Mouse (Mus musculus) G1E (cell line): ENCODE data around the gene Abl1. TPM values are rescaled to one million over a fixed set of nuclear protein-coding genes. Genes with fewer than 3 reads are reported as not detected.

ENCODE experiments used
- ATAC-seq: 2 replicates; pipeline ENCODE4 v1.8.0; 2016; ENCODE audit warnings: mild to moderate bottlenecking; ENCODE audit not compliant: insufficient number of reproducible peaks, poor library complexity, low FRiP score, severe bottlenecking; ENCODE audit errors: extremely low read depth
- DNase-seq: peaks from one replicate; pipeline ENCODE4 v3.0.0; 2012; ENCODE audit warnings: low spot score
- H3K27me3 ChIP-seq: 2 replicates; pipeline ENCODE4 v1.6.1; 2012; ENCODE audit warnings: mild to moderate bottlenecking, low read length, inconsistent platforms; ENCODE audit not compliant: insufficient read depth
- H3K36me3 ChIP-seq: replicated peaks from 2 replicates; pipeline ENCODE3; 2012; ENCODE audit warnings: mild to moderate bottlenecking, inconsistent platforms
- H3K4me1 ChIP-seq: 2 replicates; pipeline ENCODE4 v1.6.1; 2012; ENCODE audit warnings: low read depth, low read length, inconsistent platforms, mixed read lengths; ENCODE audit not compliant: insufficient read depth
- H3K4me3 ChIP-seq: 2 replicates; pipeline ENCODE4 v1.5.1; 2012; ENCODE audit warnings: low read depth, mild to moderate bottlenecking, inconsistent platforms, low read length, moderate library complexity, mixed read lengths
- H3K9me3 ChIP-seq: replicated peaks from 2 replicates; pipeline ENCODE4 v1.6.1; 2012; ENCODE audit warnings: inconsistent platforms
- CTCF ChIP-seq: IDR thresholded peaks from 2 replicates; pipeline ENCODE4 v1.5.1; 2012; ENCODE audit warnings: low read depth, low read length, inconsistent platforms, mixed read lengths
- GATA1 ChIP-seq: IDR thresholded peaks from 2 replicates; pipeline ENCODE4 v1.6.1; 2012; ENCODE audit warnings: borderline replicate concordance, low read length, inconsistent platforms, mixed read lengths
- GATA2 ChIP-seq: IDR thresholded peaks from 2 replicates; pipeline ENCODE4 v1.6.1; 2012; ENCODE audit warnings: low read depth, low read length, inconsistent platforms, borderline replicate concordance
- POLR2AphosphoS5 ChIP-seq: IDR thresholded peaks from 2 replicates; pipeline ENCODE4 v1.6.1; 2012; ENCODE audit warnings: low read depth, low read length, inconsistent platforms; ENCODE audit not compliant: insufficient replicate concordance
- TAL1 ChIP-seq: conservative IDR thresholded peaks from 2 replicates; pipeline ENCODE4 v1.6.1; 2012; ENCODE audit warnings: low read depth, low read length, inconsistent platforms, mixed read lengths
- polyA plus RNA-seq: library from polyadenylated mRNA; stranded (reverse); fragments of >175 nt; gene quantifications from 2 replicates; pipeline ENCODE4 v1.2.3, GENCODE M21; 2012
- total RNA-seq, 2 experiments: library from RNA; stranded (forward) in 1 of 2; stranded (reverse) in 1 of 2; fragments of 200-1000 nt in 1 of 2; fragments of >200 nt in 1 of 2; fragmentation: Nextera tagmentation in 1 of 2; gene quantifications; 2 replicates each; pipeline ENCODE4 v1.2.3; 2014 to 2017

Gene Abl1
- total and polyA plus RNA-seq, 3 experiments: 22.3 to 66.4 (median 58.4) TPM

DNA sequence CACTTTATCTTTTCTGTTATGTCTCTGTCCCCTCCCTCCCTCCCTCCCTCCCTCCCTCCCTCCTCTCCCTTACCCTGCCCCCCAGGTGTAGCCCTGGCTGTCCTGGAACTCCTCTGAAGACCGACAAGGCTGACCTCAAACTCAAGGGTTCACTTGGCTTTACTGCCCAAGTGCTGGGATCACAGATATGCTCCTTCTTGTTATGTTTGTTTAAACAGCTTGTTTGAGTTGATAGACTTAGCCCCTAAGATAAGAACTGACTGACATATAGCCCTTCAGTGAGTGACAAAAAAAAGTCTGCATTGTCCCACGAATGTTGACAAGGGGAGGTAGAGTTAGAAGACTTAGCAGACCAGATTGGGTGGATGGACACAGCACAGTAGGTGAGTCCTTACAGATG is 18.4 kb downstream of the Abl1 start:
- Histone ChIP-seq H3K27me3 (no peaks in the 10 kb centered on the region), H3K36me3 (peaks cover 63% of the 10 kb centered on the region), H3K4me1 (peaks cover 2% of the 10 kb centered on the region; the same call in 1 of the 2 replicates), H3K4me3 (no peak overlapping the region), H3K9me3 (no peaks in the 10 kb centered on the region)
- TF ChIP-seq TAL1 (no peak), GATA1 (no peak), GATA2 (no peak), CTCF (no peak), POLR2AphosphoS5 (no peak)
- DNase-seq (no peak), ATAC-seq (no peak; the same call in 1 of the 2 replicates)

DNA sequence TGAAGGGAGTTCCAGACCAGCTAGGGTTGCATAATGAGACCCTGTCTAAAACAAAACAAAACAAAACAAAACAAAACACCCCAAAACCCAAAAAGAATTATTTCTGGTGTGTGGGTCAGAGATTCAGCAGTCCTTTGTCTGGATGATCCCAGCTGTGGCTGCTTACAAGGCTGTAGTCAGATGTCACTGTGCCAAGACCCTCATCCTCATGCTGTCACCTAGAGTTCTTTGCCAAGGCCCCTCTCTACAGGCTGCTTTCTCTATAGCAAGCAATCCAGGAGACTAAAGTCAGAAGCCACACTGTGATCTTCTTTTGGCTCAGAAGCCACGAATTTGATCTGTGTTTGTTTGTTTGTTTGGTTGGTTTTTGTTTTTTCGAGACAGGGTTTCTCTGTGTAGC is 24.5 kb downstream of the Abl1 start:
- Histone ChIP-seq H3K4me1 (peaks cover 5% of the 10 kb centered on the region), H3K36me3 (peaks cover 71% of the 10 kb centered on the region), H3K4me3 (no peak overlapping the region), H3K27me3 (no peaks in the 10 kb centered on the region), H3K9me3 (no peaks in the 10 kb centered on the region)
- ATAC-seq (no peak), DNase-seq (no peak)
- TF ChIP-seq TAL1: no peak
- no peak for TF ChIP-seq POLR2AphosphoS5
- no peak for TF ChIP-seq GATA1
- no peak for TF ChIP-seq GATA2
- no peak for TF ChIP-seq CTCF

DNA sequence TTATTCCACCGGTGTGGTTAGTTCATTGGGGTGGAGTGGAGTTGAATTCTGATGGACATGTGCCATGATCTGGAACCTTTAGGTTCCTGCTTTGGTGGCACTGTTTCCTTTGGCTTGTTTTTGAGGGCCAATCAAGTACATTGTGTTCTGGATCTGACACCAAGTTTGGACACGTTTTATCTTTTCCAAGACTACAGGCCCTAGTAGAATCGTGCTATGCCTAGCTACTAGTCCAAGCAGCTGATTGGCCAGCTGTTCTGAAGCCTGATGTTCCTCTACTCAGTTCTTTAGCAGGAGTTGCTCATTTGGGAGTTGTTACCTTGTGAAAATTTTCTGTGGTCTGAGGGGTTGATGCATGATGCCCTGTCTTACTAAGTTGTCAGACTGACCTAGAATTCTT is 25.6 kb downstream of the Abl1 start:
- ATAC-seq: no peak
- no peaks in the 10 kb centered on the region for H3K27me3 ChIP-seq

DNA sequence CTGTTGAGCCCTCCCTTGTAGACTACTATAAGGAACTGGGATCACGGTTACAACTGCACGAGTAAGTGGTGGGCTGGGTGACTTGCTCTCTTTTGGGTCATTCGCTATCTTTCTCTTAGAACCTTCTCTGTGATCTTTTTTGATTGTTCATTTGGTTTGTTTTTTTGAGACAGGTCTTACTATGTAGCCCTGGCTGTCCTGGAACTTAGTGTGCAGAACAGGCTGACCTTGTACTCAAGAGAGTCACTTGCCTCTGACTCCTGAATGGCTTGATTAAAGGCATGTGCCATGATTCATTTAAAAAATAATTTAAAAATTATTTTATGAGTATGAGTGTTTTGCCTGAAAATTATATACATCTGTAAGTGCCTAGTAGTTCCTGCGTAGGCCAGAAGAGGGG is 26.6 kb downstream of the Abl1 start:
- DNase-seq (no peak), ATAC-seq (no peak)
- Histone ChIP-seq H3K27me3 (no peaks in the 10 kb centered on the region), H3K4me1 (peaks cover 11% of the 10 kb centered on the region), H3K9me3 (no peaks in the 10 kb centered on the region), H3K36me3 (peaks cover 58% of the 10 kb centered on the region), H3K4me3 (no peak overlapping the region)
- TF ChIP-seq GATA1: no peak
- no peak for TF ChIP-seq TAL1
- no peak for TF ChIP-seq GATA2
- TF ChIP-seq POLR2AphosphoS5: no peak
- no peak for TF ChIP-seq CTCF

More for the DNA sequence above, 25.6 kb downstream of the Abl1 start:
- TF ChIP-seq POLR2AphosphoS5: no peak
- Histone ChIP-seq H3K36me3 (peaks cover 66% of the 10 kb centered on the region), H3K9me3 (no peaks in the 10 kb centered on the region), H3K4me3 (no peak overlapping the region), H3K4me1 (peaks cover 4% of the 10 kb centered on the region; the same call in 1 of the 2 replicates)
- DNase-seq: no peak

DNA sequence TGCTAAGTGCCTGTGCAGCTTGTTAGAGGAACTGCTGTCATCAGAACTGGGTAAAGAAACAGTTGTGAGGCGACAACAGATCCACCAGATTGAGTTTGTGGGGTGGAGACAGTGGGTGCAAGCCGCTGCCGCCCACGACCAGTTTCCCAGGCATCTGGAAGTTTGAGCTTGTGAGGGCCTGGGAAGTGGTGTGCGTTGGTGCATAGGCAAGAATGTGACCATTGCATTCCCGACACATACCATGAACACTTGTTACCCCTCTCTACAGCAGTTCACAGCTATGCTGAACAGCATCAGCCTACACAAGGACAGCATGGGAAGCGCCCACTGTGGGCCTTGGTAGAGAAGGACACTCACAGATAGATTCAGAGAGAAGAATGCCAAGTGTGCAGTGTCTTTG is 27.8 kb downstream of the Abl1 start:
- H3K36me3 ChIP-seq: peaks cover 64% of the 10 kb centered on the region
- no peak for ATAC-seq

DNA sequence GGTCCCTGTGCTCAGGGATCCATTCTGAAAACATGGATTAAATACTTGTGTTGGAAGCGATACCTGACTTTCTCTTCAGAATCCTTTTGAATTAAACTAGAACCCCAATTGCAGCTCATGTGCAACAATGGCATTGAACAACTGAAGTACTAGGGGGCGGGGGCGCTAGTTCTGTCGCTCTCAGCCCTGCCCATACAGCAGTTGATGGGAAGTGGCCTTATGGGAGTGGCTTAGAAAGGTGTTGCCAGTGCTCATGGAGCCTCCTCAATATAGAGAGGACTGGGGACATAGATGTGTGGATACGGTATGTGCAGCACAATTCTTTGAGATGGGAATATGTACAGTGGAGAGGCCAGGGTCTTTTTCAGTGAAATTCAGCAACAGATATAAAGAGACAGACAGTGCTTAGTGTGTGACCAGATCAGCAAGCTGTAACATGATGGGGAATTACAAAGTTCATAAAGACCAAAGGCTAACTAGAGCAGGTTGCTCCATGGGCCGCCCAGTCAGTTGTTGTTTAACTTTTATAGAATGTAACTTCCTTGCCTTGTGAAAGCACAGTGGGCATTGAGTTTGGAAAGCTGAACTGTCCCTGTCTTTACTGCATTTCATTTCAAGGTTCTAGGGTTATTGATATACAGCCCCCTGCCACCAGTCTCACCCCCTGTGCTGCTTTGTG is 31.2 kb downstream of the Abl1 start:
- ATAC-seq (no peak), DNase-seq (no peak)
- TF ChIP-seq GATA1 (no peak), POLR2AphosphoS5 (no peak), GATA2 (no peak), CTCF (no peak), TAL1 (no peak)
- Histone ChIP-seq H3K36me3 (peaks cover 46% of the 10 kb centered on the region), H3K4me1 (peaks cover 18% of the 10 kb centered on the region), H3K27me3 (no peaks in the 10 kb centered on the region), H3K9me3 (no peaks in the 10 kb centered on the region), H3K4me3 (no peak overlapping the region)

More for the DNA sequence above, 27.8 kb downstream of the Abl1 start:
- Histone ChIP-seq H3K4me1 (peaks cover 11% of the 10 kb centered on the region), H3K4me3 (no peak overlapping the region), H3K9me3 (no peaks in the 10 kb centered on the region), H3K27me3 (no peaks in the 10 kb centered on the region)
- no peak for DNase-seq
- TF ChIP-seq POLR2AphosphoS5 (no peak), GATA1 (no peak), CTCF (no peak), TAL1 (no peak), GATA2 (no peak)

DNA sequence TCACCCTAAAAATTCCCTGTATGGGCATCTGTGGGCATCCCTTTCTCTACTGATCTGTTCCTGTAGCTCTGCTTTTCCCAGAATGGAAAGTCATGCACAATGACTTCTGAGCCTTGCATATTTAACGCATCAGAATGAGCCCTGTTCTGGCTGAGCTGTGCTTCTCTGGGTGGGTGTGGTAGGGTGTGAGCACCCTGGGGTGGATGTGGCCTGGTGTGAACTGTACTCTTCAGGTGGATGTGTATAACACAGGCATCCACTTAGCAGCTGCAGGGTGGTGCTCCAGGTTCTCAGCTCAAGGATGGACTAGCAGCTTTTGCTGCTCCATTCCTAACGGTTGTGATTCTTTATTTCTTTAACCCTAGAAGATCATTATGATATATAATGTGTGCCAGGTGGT is 31.8 kb downstream of the Abl1 start:
- H3K36me3 ChIP-seq: peaks cover 42% of the 10 kb centered on the region
- no peaks in the 10 kb centered on the region for H3K27me3 ChIP-seq
- no peak for TF ChIP-seq GATA1
- no peak for TF ChIP-seq TAL1
- TF ChIP-seq GATA2: no peak
- H3K4me1 ChIP-seq: peaks cover 19% of the 10 kb centered on the region
- ATAC-seq: no peak
- DNase-seq: no peak
- H3K9me3 ChIP-seq: no peaks in the 10 kb centered on the region
- no peak overlapping the region for H3K4me3 ChIP-seq
